Mouse (Mus musculus) MEL (cell line): Measurements from ENCODE around the gene Mterf1a.

ENCODE experiments used
- CTCF ChIP-seq, 3 experiments: IDR thresholded peaks in 2 of 3; conservative IDR thresholded peaks in 1 of 3; 2 replicates each; pipeline ENCODE4 v1.5.1; 2011 to 2012; ENCODE audit warnings: low read length in 3 of 3, low read depth in 2 of 3, mild to moderate bottlenecking in 2 of 3, improper control_type of control experiment in 1 of 3, inconsistent platforms in 1 of 3, mixed read lengths in 1 of 3, moderate library complexity in 1 of 3; ENCODE audit not compliant: control insufficient read depth in 1 of 3, insufficient read depth in 1 of 3, poor library complexity in 1 of 3, severe bottlenecking in 1 of 3
- E2F4 ChIP-seq: IDR thresholded peaks from 2 replicates; pipeline ENCODE4 v1.6.1; 2011; ENCODE audit warnings: low read depth, low read length, improper control_type of control experiment, borderline replicate concordance
- GATA1 ChIP-seq: IDR thresholded peaks from 2 replicates; pipeline ENCODE4 v1.6.1; 2011; ENCODE audit warnings: low read depth, low read length, improper control_type of control experiment
- HCFC1 ChIP-seq: IDR thresholded peaks from 2 replicates; pipeline ENCODE4 v1.6.1; 2012; ENCODE audit warnings: low read depth, mild to moderate bottlenecking, inconsistent platforms, low read length, improper control_type of control experiment, moderate library complexity
- MAZ ChIP-seq: IDR thresholded peaks from 2 replicates; pipeline ENCODE4 v1.6.1; 2012; ENCODE audit warnings: low read depth, mild to moderate bottlenecking, inconsistent platforms, low read length, improper control_type of control experiment
- POLR2A ChIP-seq, 2 experiments: IDR thresholded peaks; 2 replicates each; pipeline ENCODE4 v1.6.1; 2011 to 2012; ENCODE audit warnings: low read length in 2 of 2, mild to moderate bottlenecking in 2 of 2, control low read depth in 1 of 2, improper control_type of control experiment in 1 of 2, low read depth in 1 of 2, moderate library complexity in 1 of 2; ENCODE audit not compliant: control insufficient read depth in 1 of 2, insufficient read depth in 1 of 2, poor library complexity in 1 of 2
- SIN3A ChIP-seq: IDR thresholded peaks from 2 replicates; pipeline ENCODE4 v1.6.1; 2012; ENCODE audit warnings: low read length, improper control_type of control experiment, inconsistent platforms
- TAL1 ChIP-seq: IDR thresholded peaks from 2 replicates; pipeline ENCODE4 v1.6.1; 2012; ENCODE audit warnings: mild to moderate bottlenecking, inconsistent platforms, low read length, moderate library complexity, mixed read lengths
- TBP ChIP-seq: IDR thresholded peaks from 2 replicates; pipeline ENCODE4 v1.8.0; 2011; ENCODE audit warnings: low read depth, low read length, improper control_type of control experiment
- ZC3H11A ChIP-seq: IDR thresholded peaks from 2 replicates; pipeline ENCODE4 v1.6.1; 2012; ENCODE audit warnings: low read depth, mild to moderate bottlenecking, inconsistent platforms, low read length, improper control_type of control experiment

GRCm38 (mm10) chr5:3928690-3929046 lies 34.9 kb upstream of the Mterf1a start:
- no peak for TF ChIP-seq ZC3H11A
- no peak for TF ChIP-seq CTCF (IDR thresholded peaks at IDR 0.05 in 2 of 3, conservative IDR thresholded peaks at IDR 0.05 in 1 of 3; ENCODE audit: control insufficient read depth in 1 of 3, insufficient read depth in 1 of 3, low read depth in 2 of 3, low read length in 3 of 3, poor library complexity in 1 of 3, severe bottlenecking in 1 of 3)
- TF ChIP-seq TAL1 = no peak
- TF ChIP-seq MAZ = no peak
- no peak for TF ChIP-seq POLR2A (IDR thresholded peaks at IDR 0.05; ENCODE audit: control insufficient read depth in 1 of 2, insufficient read depth in 1 of 2, low read depth in 1 of 2, low read length in 2 of 2, poor library complexity in 1 of 2)
- TF ChIP-seq GATA1 = no peak
- TF ChIP-seq SIN3A = no peak; the same call in 1 of the 2 replicates
- TF ChIP-seq TBP = no peak
- TF ChIP-seq E2F4 = no peak
- no peak for TF ChIP-seq HCFC1
